Mouse (Mus musculus) MEL (cell line): ENCODE data around the gene Ncoa5. TPM values are rescaled to one million over a fixed set of nuclear protein-coding genes. Genes with fewer than 3 reads are reported as not detected.
A peak's percentile ranks its signal among the peaks of the same experiment; 100 is the strongest.

ENCODE experiments used
- DNase-seq: peaks from one replicate; pipeline ENCODE4 v3.0.0; 2011; ENCODE audit warnings: low read depth, low spot score
- H3K27ac ChIP-seq: 2 replicates; pipeline ENCODE4 v1.5.1; 2012; ENCODE audit warnings: low read depth, mild to moderate bottlenecking, control low read depth, low read length, moderate library complexity; ENCODE audit not compliant: control insufficient read depth
- H3K27me3 ChIP-seq, 2 experiments: fragments of 150-350 bp in 1 of 2; sonication (generic) in 1 of 2; 2 replicates each; pipeline ENCODE4 v1.6.1; 2012; ENCODE audit warnings: low read length in 2 of 2, mild to moderate bottlenecking in 2 of 2, improper control_type of control experiment in 1 of 2, moderate library complexity in 1 of 2; ENCODE audit not compliant: insufficient read depth in 2 of 2, control insufficient read depth in 1 of 2
- H3K36me3 ChIP-seq, 2 experiments: 2 replicates each; pipeline ENCODE4 v1.6.1; 2012 to 2014; ENCODE audit warnings: low read length in 2 of 2, improper control_type of control experiment in 1 of 2, inconsistent platforms in 1 of 2, mild to moderate bottlenecking in 1 of 2; ENCODE audit not compliant: insufficient read depth in 2 of 2, control insufficient read depth in 1 of 2
- H3K4me1 ChIP-seq, 2 experiments: fragments of 150-350 bp in 1 of 2; sonication (generic) in 1 of 2; 2 replicates each; pipeline ENCODE4 v1.6.1; 2012; ENCODE audit warnings: low read length in 2 of 2, improper control_type of control experiment in 1 of 2, mild to moderate bottlenecking in 1 of 2; ENCODE audit not compliant: insufficient read depth in 2 of 2, control insufficient read depth in 1 of 2
- H3K4me3 ChIP-seq, 2 experiments: fragments of 150-350 bp in 1 of 2; sonication (generic) in 1 of 2; 2 replicates each; pipeline ENCODE4 v1.5.1; 2012; ENCODE audit warnings: low read depth in 2 of 2, low read length in 2 of 2, mild to moderate bottlenecking in 2 of 2, moderate library complexity in 2 of 2, control low read depth in 1 of 2, improper control_type of control experiment in 1 of 2; ENCODE audit not compliant: control insufficient read depth in 1 of 2, insufficient read depth in 1 of 2
- H3K79me2 ChIP-seq: 2 replicates; pipeline ENCODE4 v1.6.1; 2012; ENCODE audit warnings: mild to moderate bottlenecking, low read length, moderate library complexity; ENCODE audit not compliant: control insufficient read depth, poor library complexity, insufficient read depth
- H3K9ac ChIP-seq: 2 replicates; pipeline ENCODE4 v1.6.1; 2012; ENCODE audit warnings: low read depth, mild to moderate bottlenecking, control low read depth, low read length, moderate library complexity; ENCODE audit not compliant: control insufficient read depth, poor library complexity, severe bottlenecking
- H3K9me3 ChIP-seq: fragments of 150-350 bp; sonication (generic); replicated peaks from 2 replicates; pipeline ENCODE4 v1.6.1; 2012; ENCODE audit warnings: mild to moderate bottlenecking, low read length, improper control_type of control experiment, moderate library complexity; ENCODE audit not compliant: insufficient read depth
- CTCF ChIP-seq, 3 experiments: IDR thresholded peaks in 2 of 3; conservative IDR thresholded peaks in 1 of 3; 2 replicates each; pipeline ENCODE4 v1.5.1; 2011 to 2012; ENCODE audit warnings: low read length in 3 of 3, low read depth in 2 of 3, mild to moderate bottlenecking in 2 of 3, improper control_type of control experiment in 1 of 3, inconsistent platforms in 1 of 3, mixed read lengths in 1 of 3, moderate library complexity in 1 of 3; ENCODE audit not compliant: control insufficient read depth in 1 of 3, insufficient read depth in 1 of 3, poor library complexity in 1 of 3, severe bottlenecking in 1 of 3
- HCFC1 ChIP-seq: IDR thresholded peaks from 2 replicates; pipeline ENCODE4 v1.6.1; 2012; ENCODE audit warnings: low read depth, mild to moderate bottlenecking, inconsistent platforms, low read length, improper control_type of control experiment, moderate library complexity
- JUND ChIP-seq: IDR thresholded peaks from 2 replicates; pipeline ENCODE4 v1.6.1; 2011; ENCODE audit warnings: low read depth, mild to moderate bottlenecking, improper control_type of control experiment, low read length
- MAZ ChIP-seq: IDR thresholded peaks from 2 replicates; pipeline ENCODE4 v1.6.1; 2012; ENCODE audit warnings: low read depth, mild to moderate bottlenecking, inconsistent platforms, low read length, improper control_type of control experiment
- POLR2A ChIP-seq, 2 experiments: IDR thresholded peaks; 2 replicates each; pipeline ENCODE4 v1.6.1; 2011 to 2012; ENCODE audit warnings: low read length in 2 of 2, mild to moderate bottlenecking in 2 of 2, control low read depth in 1 of 2, improper control_type of control experiment in 1 of 2, low read depth in 1 of 2, moderate library complexity in 1 of 2; ENCODE audit not compliant: control insufficient read depth in 1 of 2, insufficient read depth in 1 of 2, poor library complexity in 1 of 2
- RAD21 ChIP-seq: IDR thresholded peaks from 2 replicates; pipeline ENCODE4 v1.6.1; 2011; ENCODE audit warnings: mild to moderate bottlenecking, low read depth, low read length, improper control_type of control experiment
- SIN3A ChIP-seq: IDR thresholded peaks from 2 replicates; pipeline ENCODE4 v1.6.1; 2012; ENCODE audit warnings: low read length, improper control_type of control experiment, inconsistent platforms
- SMC3 ChIP-seq: IDR thresholded peaks from 2 replicates; pipeline ENCODE4 v1.6.1; 2011; ENCODE audit warnings: low read depth, low read length, improper control_type of control experiment
- TBP ChIP-seq: IDR thresholded peaks from 2 replicates; pipeline ENCODE4 v1.8.0; 2011; ENCODE audit warnings: low read depth, low read length, improper control_type of control experiment
- USF2 ChIP-seq, 2 experiments: IDR thresholded peaks; 2 replicates each; pipeline ENCODE4 v1.6.1; 2011 to 2012; ENCODE audit warnings: improper control_type of control experiment in 2 of 2, low read length in 2 of 2, borderline replicate concordance in 1 of 2, inconsistent platforms in 1 of 2, low read depth in 1 of 2, mild to moderate bottlenecking in 1 of 2; ENCODE audit not compliant: insufficient read depth in 1 of 2
- ZMIZ1 ChIP-seq: IDR thresholded peaks from 2 replicates; pipeline ENCODE4 v1.6.1; 2012; ENCODE audit warnings: low read depth, mild to moderate bottlenecking, inconsistent platforms, low read length, improper control_type of control experiment, moderate library complexity
- polyA plus RNA-seq, 2 experiments: library from polyadenylated mRNA; stranded (reverse) in 1 of 2; unstranded in 1 of 2; fragments of >175 nt in 1 of 2; fragments of >200 nt in 1 of 2; gene quantifications; 2 replicates each; pipeline versions ENCODE4 v1.2.1 to v1.2.4; 2012; ENCODE audit warnings: low replicate concordance in 2 of 2, low read depth in 1 of 2; ENCODE audit not compliant: insufficient read length in 2 of 2, insufficient read depth in 1 of 2, missing spikeins in 1 of 2
- total RNA-seq: library from RNA; depleted of rRNA; stranded (reverse); fragments of 300-350 nt; gene quantifications from 2 replicates; pipeline ENCODE4 v1.2.3, GENCODE M21; 2012

Gene Ncoa5
- total and polyA plus RNA-seq, 3 experiments, result 35.8 to 76.6 (median 61.0) TPM

DNA sequence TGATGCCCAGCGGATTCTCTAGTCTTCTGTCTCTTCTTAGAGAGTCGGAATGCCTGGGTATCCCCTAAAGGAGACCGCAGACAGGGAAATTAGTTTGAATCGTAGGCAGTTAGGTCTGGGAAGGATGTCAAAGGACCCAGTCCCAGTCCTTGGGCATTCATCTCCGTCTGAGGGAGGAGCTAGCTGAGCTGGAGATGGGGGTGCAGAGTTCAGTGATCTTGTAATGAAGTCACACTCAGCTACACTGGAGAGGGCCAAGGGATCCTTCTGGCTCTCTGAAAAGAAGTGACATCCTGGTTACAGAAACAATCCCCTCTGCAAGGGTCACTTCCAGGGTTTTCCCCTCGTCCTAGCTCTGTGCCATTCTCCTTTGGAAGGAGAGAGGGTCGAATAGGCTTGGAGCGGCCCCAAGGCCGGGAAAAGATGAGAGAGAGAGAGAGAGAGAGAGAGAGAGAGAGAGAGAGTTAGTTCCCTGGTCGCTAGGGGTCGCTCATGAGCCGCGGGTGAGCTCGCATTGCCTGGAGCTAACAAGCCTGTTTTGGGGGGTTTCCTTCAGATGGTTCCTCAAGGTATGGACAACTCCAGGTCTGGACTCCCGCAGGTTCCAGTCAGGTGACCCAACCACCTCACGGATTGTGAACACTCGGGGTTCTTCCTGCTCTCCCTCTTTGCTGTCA, 73.0 kb downstream of the Ncoa5 start:
- Histone ChIP-seq H3K9ac (peak overlapping the region; percentile 66), H3K27me3 (no peaks in the 10 kb centered on the region), H3K4me1 (peaks cover 0 to 11% of the 10 kb centered on the region in 2 experiments; a peak in 2 of 4 replicates), H3K36me3 (peaks cover 0 to 3% of the 10 kb centered on the region in 2 experiments; a peak in 1 of 4 replicates), H3K9me3 (no peaks in the 10 kb centered on the region), H3K4me3 (peak overlapping the region; percentile 65 to 77; a peak in 3 of 4 replicates), H3K27ac (0 out of 2 replicates have a peak overlapping the region, but pooled peaks have one; percentile 15), H3K79me2 (no peaks in the 10 kb centered on the region; the same call in 1 of the 2 replicates)
- peak; percentile 84 for DNase-seq
- TF ChIP-seq RAD21 (peak; percentile 73), TBP (no peak), SMC3 (peak; percentile 58), CTCF (IDR thresholded peaks at IDR 0.05 in 2 of 3, conservative IDR thresholded peaks at IDR 0.05 in 1 of 3; ENCODE audit: control insufficient read depth in 1 of 3, insufficient read depth in 1 of 3, low read depth in 2 of 3, low read length in 3 of 3, poor library complexity in 1 of 3, severe bottlenecking in 1 of 3) (peak; percentile 75 to 86 (median 78)), ZMIZ1 (no peak), JUND (peak; percentile 100)

DNA sequence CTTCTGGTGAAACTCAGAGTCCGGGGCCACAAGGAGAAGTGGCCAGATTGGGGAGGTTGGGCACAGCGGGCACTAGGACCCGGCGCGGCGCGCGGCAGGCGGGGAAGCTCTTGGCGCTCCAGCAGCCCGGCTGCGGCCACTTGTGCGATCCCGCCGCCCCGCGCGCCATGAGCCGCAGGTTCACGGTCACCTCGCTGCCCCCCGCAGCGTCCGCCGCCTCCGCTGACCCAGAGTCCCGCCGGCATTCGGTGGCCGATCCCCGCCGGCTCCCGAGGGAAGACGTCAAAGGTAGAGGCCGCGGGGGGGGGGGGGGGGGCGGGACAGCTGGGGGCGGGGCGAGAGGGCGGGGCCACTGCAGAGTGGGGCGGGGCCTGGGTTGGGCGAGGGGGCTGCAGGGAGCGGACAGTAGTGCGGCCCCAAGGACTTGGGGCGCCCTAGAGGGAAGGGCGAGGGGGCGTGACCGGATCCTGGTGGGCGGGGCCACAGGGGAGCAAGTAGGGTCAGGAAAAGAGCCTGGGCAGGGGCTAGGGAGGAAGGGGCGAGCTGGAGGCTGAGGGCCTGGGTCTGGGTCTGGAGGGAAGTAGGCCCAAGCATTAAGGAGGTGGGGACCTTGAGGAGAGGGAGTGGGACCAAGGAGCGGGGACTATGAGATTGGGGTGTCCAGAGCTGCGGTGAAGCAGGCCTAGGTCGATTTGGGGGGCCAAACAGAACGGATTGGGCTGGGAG, 73.8 kb downstream of the Ncoa5 start, which contains the start of gene Slc12a5:
Gene Slc12a5, plus strand, starts transcription at position 87 of the 726 bp plus-strand sequence.
- no peaks in the 10 kb centered on the region; the same call in 1 of the 2 replicates for H3K79me2 ChIP-seq
- H3K27ac ChIP-seq, result peak within 1 kb of the TSS; percentile 15; the same call in 1 of the 2 replicates
- DNase-seq, result peak; percentile 77
- H3K27me3 ChIP-seq, result no peaks in the 10 kb centered on the region
- H3K36me3 ChIP-seq, result peaks cover 0 to 3% of the 10 kb centered on the region in 2 experiments; a peak in 1 of 4 replicates
- peak; percentile 43; the same call in 1 of the 2 replicates for TF ChIP-seq MAZ
- TF ChIP-seq USF2 (IDR thresholded peaks at IDR 0.05; ENCODE audit: borderline replicate concordance in 1 of 2, insufficient read depth in 1 of 2, low read depth in 1 of 2, low read length in 2 of 2), result no peak
- peak; percentile 62 for TF ChIP-seq HCFC1
- peak; percentile 90 for TF ChIP-seq SIN3A
- peak; percentile 22 to 54; a peak in 2 of 4 replicates for TF ChIP-seq POLR2A (IDR thresholded peaks at IDR 0.05; ENCODE audit: control insufficient read depth in 1 of 2, insufficient read depth in 1 of 2, low read depth in 1 of 2, low read length in 2 of 2, poor library complexity in 1 of 2)
- no peaks in the 10 kb centered on the region for H3K9me3 ChIP-seq
- peak within 1 kb of the TSS; percentile 72 to 77 for H3K4me3 ChIP-seq
- H3K4me1 ChIP-seq, result peaks cover 0 to 11% of the 10 kb centered on the region in 2 experiments; a peak in 2 of 4 replicates
- H3K9ac ChIP-seq, result peak within 1 kb of the TSS; percentile 77
